Mouse (Mus musculus): ENCODE measurements around the gene Cacna2d2.

GRCm38 (mm10) chr9:107399491-107399971, at the start of gene Cacna2d2:
- TF ChIP-seq CTCF (IDR thresholded peaks at IDR 0.05; ENCODE audit: extremely low read depth, insufficient read length, insufficient replicate concordance, low read depth, low read length) (no peak), POLR2A (IDR thresholded peaks at IDR 0.05; ENCODE audit: low read depth, low read length) (no peak)

Data from small intestine, adult 2 months (tissue).